Mouse (Mus musculus): Measurements from ENCODE around the gene Gm11237.
"Not testable (repeated sequence)": the region's sequence is repeated elsewhere in the genome, so short reads cannot be mapped to it uniquely, and the experiment has no call there.

GRCm38 (mm10) chr4:73622684-73623083 lies at the start of gene Gm11237:
- TF ChIP-seq CTCF (IDR thresholded peaks at IDR 0.05; ENCODE audit: low read depth, low read length); POLR2A (IDR thresholded peaks at IDR 0.05; ENCODE audit: borderline replicate concordance, low read depth, low read length): not testable (repeated sequence)

Measured in bone marrow macrophage, adult 2 months (primary cell).